Mouse (Mus musculus): Measurements from ENCODE around the gene Ctdsp2. TPM values are rescaled to one million over a fixed set of nuclear protein-coding genes. Genes with fewer than 3 reads are reported as not detected.

Gene Ctdsp2
- polyA plus RNA-seq, 1 experiment from 2014 or later, result 34.5 TPM

GRCm38 (mm10) chr10:126991676-126992075 lies 13.2 kb downstream of the Ctdsp2 start:
- Histone ChIP-seq H3K4me2 (ENCODE audit: low read length) (no peak overlapping the region), H3K9ac (ENCODE audit: low read length) (no peak overlapping the region), H3K4me1 (ENCODE audit: control insufficient read depth, insufficient read depth, low read length) (peaks cover 11% of the 10 kb centered on the region), H3K27ac (ENCODE audit: low read depth, low read length) (no peak overlapping the region), H3K27me3 (replicated peaks; ENCODE audit: control insufficient read depth, insufficient read depth, low read length) (no peaks in the 10 kb centered on the region), H3K36me3 (ENCODE audit: control insufficient read depth, insufficient read depth, low read length) (peaks cover 48% of the 10 kb centered on the region), H3K9me3 (replicated peaks; ENCODE audit: control insufficient read depth, low read length) (no peaks in the 10 kb centered on the region), H3K4me3 (ENCODE audit: low read depth, low read length) (no peak overlapping the region)
- WGBS, result 74% methylated on average over 3 of the region's 3 CpGs
- DNase-seq (ENCODE audit: low spot score) (no peak), ATAC-seq (no peak)

GRCm38 (mm10) chr10:126993621-126994020 lies 15.1 kb downstream of the Ctdsp2 start:
- no peak for ATAC-seq
- no peaks in the 10 kb centered on the region for H3K4me1 ChIP-seq (ENCODE audit: control insufficient read depth, insufficient read depth, low read length)
- no peaks in the 10 kb centered on the region for H3K27me3 ChIP-seq (replicated peaks; ENCODE audit: control insufficient read depth, insufficient read depth, low read length)
- H3K9ac ChIP-seq (ENCODE audit: low read length), result no peak overlapping the region
- H3K9me3 ChIP-seq (replicated peaks; ENCODE audit: control insufficient read depth, low read length), result no peaks in the 10 kb centered on the region
- 96% methylated on average over 3 of the region's 3 CpGs for WGBS
- H3K4me2 ChIP-seq (ENCODE audit: low read length), result no peak overlapping the region
- no peak overlapping the region for H3K4me3 ChIP-seq (ENCODE audit: low read depth, low read length)
- H3K27ac ChIP-seq (ENCODE audit: low read depth, low read length), result no peak overlapping the region
- H3K36me3 ChIP-seq (ENCODE audit: control insufficient read depth, insufficient read depth, low read length), result peaks cover 64% of the 10 kb centered on the region
- DNase-seq (ENCODE audit: low spot score), result no peak

- ATAC-seq (no peak), DNase-seq (ENCODE audit: low spot score) (no peak)
- WGBS, result 67% methylated on average over 13 of the region's 13 CpGs
- Histone ChIP-seq H3K27me3 (replicated peaks; ENCODE audit: control insufficient read depth, insufficient read depth, low read length) (no peaks in the 10 kb centered on the region), H3K4me2 (ENCODE audit: low read length) (no peak overlapping the region), H3K9me3 (replicated peaks; ENCODE audit: control insufficient read depth, low read length) (no peaks in the 10 kb centered on the region), H3K4me1 (ENCODE audit: control insufficient read depth, insufficient read depth, low read length) (no peaks in the 10 kb centered on the region), H3K27ac (ENCODE audit: low read depth, low read length) (no peak overlapping the region), H3K9ac (ENCODE audit: low read length) (no peak overlapping the region), H3K36me3 (ENCODE audit: control insufficient read depth, insufficient read depth, low read length) (peaks cover 71% of the 10 kb centered on the region), H3K4me3 (ENCODE audit: low read depth, low read length) (no peak overlapping the region)
These were observed 19.0 kb downstream of the Ctdsp2 start for GRCm38 (mm10) chr10:126997340-126998113.

- peaks cover 41% of the 10 kb centered on the region for H3K36me3 ChIP-seq (ENCODE audit: control insufficient read depth, insufficient read depth, low read length)
- ATAC-seq (peak; percentile 28; the same call in 1 of the 2 replicates), DNase-seq (ENCODE audit: low spot score) (no peak)
- 91% methylated on average over 5 of the region's 5 CpGs for WGBS
- no peaks in the 10 kb centered on the region for H3K9me3 ChIP-seq (replicated peaks; ENCODE audit: control insufficient read depth, low read length)
- H3K27me3 ChIP-seq (replicated peaks; ENCODE audit: control insufficient read depth, insufficient read depth, low read length), result no peaks in the 10 kb centered on the region
- no peak within 1 kb of the TSS for H3K4me3 ChIP-seq (ENCODE audit: low read depth, low read length)
- no peaks in the 10 kb centered on the region for H3K4me1 ChIP-seq (ENCODE audit: control insufficient read depth, insufficient read depth, low read length)
- H3K9ac ChIP-seq (ENCODE audit: low read length), result no peak within 1 kb of the TSS
- no peak within 1 kb of the TSS for H3K4me2 ChIP-seq (ENCODE audit: low read length)
- H3K27ac ChIP-seq (ENCODE audit: low read depth, low read length), result no peak within 1 kb of the TSS
These were observed 22.0 kb downstream of the Ctdsp2 start, which contains the start of gene Avil for GRCm38 (mm10) chr10:127000529-127000928. Gene Avil, plus strand, starts transcription at chr10:127000709.

GRCm38 (mm10) chr10:127001297-127001696 lies 22.8 kb downstream of the Ctdsp2 start:
- 89% methylated on average over 9 of the region's 9 CpGs for WGBS
- ATAC-seq, result no peak
- no peaks in the 10 kb centered on the region for H3K27me3 ChIP-seq (replicated peaks; ENCODE audit: control insufficient read depth, insufficient read depth, low read length)

GRCm38 (mm10) chr10:127002056-127002455 lies 23.5 kb downstream of the Ctdsp2 start:
- H3K27me3 ChIP-seq (replicated peaks; ENCODE audit: control insufficient read depth, insufficient read depth, low read length), result no peaks in the 10 kb centered on the region
- ATAC-seq (no peak), DNase-seq (ENCODE audit: low spot score) (no peak)
- H3K27ac ChIP-seq (ENCODE audit: low read depth, low read length), result no peak overlapping the region
- no peak overlapping the region for H3K4me3 ChIP-seq (ENCODE audit: low read depth, low read length)
- no peaks in the 10 kb centered on the region for H3K4me1 ChIP-seq (ENCODE audit: control insufficient read depth, insufficient read depth, low read length)
- peaks cover 34% of the 10 kb centered on the region for H3K36me3 ChIP-seq (ENCODE audit: control insufficient read depth, insufficient read depth, low read length)
- WGBS, result 64% methylated on average over 1 of the region's 1 CpGs
- H3K9me3 ChIP-seq (replicated peaks; ENCODE audit: control insufficient read depth, low read length), result no peaks in the 10 kb centered on the region
- H3K9ac ChIP-seq (ENCODE audit: low read length), result no peak overlapping the region
- no peak overlapping the region for H3K4me2 ChIP-seq (ENCODE audit: low read length)

More at GRCm38 (mm10) chr10:127001297-127001696, 22.8 kb downstream of the Ctdsp2 start:
- Histone ChIP-seq H3K4me1 (ENCODE audit: control insufficient read depth, insufficient read depth, low read length) (no peaks in the 10 kb centered on the region), H3K27ac (ENCODE audit: low read depth, low read length) (no peak overlapping the region), H3K4me3 (ENCODE audit: low read depth, low read length) (no peak overlapping the region), H3K4me2 (ENCODE audit: low read length) (no peak overlapping the region), H3K36me3 (ENCODE audit: control insufficient read depth, insufficient read depth, low read length) (peaks cover 34% of the 10 kb centered on the region), H3K9ac (ENCODE audit: low read length) (no peak overlapping the region), H3K9me3 (replicated peaks; ENCODE audit: control insufficient read depth, low read length) (no peaks in the 10 kb centered on the region)
- no peak for DNase-seq (ENCODE audit: low spot score)

- 90% methylated on average over 5 of the region's 5 CpGs for WGBS
- no peaks in the 10 kb centered on the region for H3K9me3 ChIP-seq (replicated peaks; ENCODE audit: control insufficient read depth, low read length)
- ATAC-seq, result no peak
These were observed 24.2 kb downstream of the Ctdsp2 start for GRCm38 (mm10) chr10:127002765-127003164.

GRCm38 (mm10) chr10:127003334-127003733 lies 24.8 kb downstream of the Ctdsp2 start:
- no peak for DNase-seq (ENCODE audit: low spot score)
- no peak overlapping the region for H3K27ac ChIP-seq (ENCODE audit: low read depth, low read length)
- ATAC-seq, result no peak
- WGBS, result 88% methylated on average over 8 of the region's 8 CpGs
- no peaks in the 10 kb centered on the region for H3K27me3 ChIP-seq (replicated peaks; ENCODE audit: control insufficient read depth, insufficient read depth, low read length)
- H3K4me3 ChIP-seq (ENCODE audit: low read depth, low read length), result no peak overlapping the region
- H3K36me3 ChIP-seq (ENCODE audit: control insufficient read depth, insufficient read depth, low read length), result peaks cover 21% of the 10 kb centered on the region
- no peak overlapping the region for H3K4me2 ChIP-seq (ENCODE audit: low read length)
- no peaks in the 10 kb centered on the region for H3K9me3 ChIP-seq (replicated peaks; ENCODE audit: control insufficient read depth, low read length)
- H3K9ac ChIP-seq (ENCODE audit: low read length), result no peak overlapping the region
- no peaks in the 10 kb centered on the region for H3K4me1 ChIP-seq (ENCODE audit: control insufficient read depth, insufficient read depth, low read length)

More at GRCm38 (mm10) chr10:127002765-127003164, 24.2 kb downstream of the Ctdsp2 start:
- Histone ChIP-seq H3K9ac (ENCODE audit: low read length) (no peak overlapping the region), H3K4me1 (ENCODE audit: control insufficient read depth, insufficient read depth, low read length) (no peaks in the 10 kb centered on the region), H3K27me3 (replicated peaks; ENCODE audit: control insufficient read depth, insufficient read depth, low read length) (no peaks in the 10 kb centered on the region), H3K27ac (ENCODE audit: low read depth, low read length) (no peak overlapping the region), H3K36me3 (ENCODE audit: control insufficient read depth, insufficient read depth, low read length) (peaks cover 27% of the 10 kb centered on the region), H3K4me2 (ENCODE audit: low read length) (no peak overlapping the region), H3K4me3 (ENCODE audit: low read depth, low read length) (no peak overlapping the region)
- no peak for DNase-seq (ENCODE audit: low spot score)

- no peaks in the 10 kb centered on the region for H3K9me3 ChIP-seq (replicated peaks; ENCODE audit: control insufficient read depth, low read length)
- DNase-seq (ENCODE audit: low spot score), result no peak
- no peak overlapping the region for H3K4me2 ChIP-seq (ENCODE audit: low read length)
- H3K4me1 ChIP-seq (ENCODE audit: control insufficient read depth, insufficient read depth, low read length), result no peaks in the 10 kb centered on the region
- H3K27ac ChIP-seq (ENCODE audit: low read depth, low read length), result no peak overlapping the region
- ATAC-seq, result no peak
- H3K36me3 ChIP-seq (ENCODE audit: control insufficient read depth, insufficient read depth, low read length), result peaks cover 16% of the 10 kb centered on the region
- 72% methylated on average over 7 of the region's 7 CpGs for WGBS
- no peak overlapping the region for H3K9ac ChIP-seq (ENCODE audit: low read length)
- H3K4me3 ChIP-seq (ENCODE audit: low read depth, low read length), result no peak overlapping the region
- H3K27me3 ChIP-seq (replicated peaks; ENCODE audit: control insufficient read depth, insufficient read depth, low read length), result no peaks in the 10 kb centered on the region
These were observed 25.3 kb downstream of the Ctdsp2 start for GRCm38 (mm10) chr10:127003806-127004205.
